Mouse (Mus musculus): ENCODE measurements at regions not wholly inside any gene's neighbourhood (a gene's known extent, or its start where the extent isn't known, plus 50 kb on each side); places are given as distances from the start of the nearest gene placed in this dataset.
"Not testable (repeated sequence)": the region's sequence is repeated elsewhere in the genome, so short reads cannot be mapped to it uniquely, and the experiment has no call there.

DNA sequence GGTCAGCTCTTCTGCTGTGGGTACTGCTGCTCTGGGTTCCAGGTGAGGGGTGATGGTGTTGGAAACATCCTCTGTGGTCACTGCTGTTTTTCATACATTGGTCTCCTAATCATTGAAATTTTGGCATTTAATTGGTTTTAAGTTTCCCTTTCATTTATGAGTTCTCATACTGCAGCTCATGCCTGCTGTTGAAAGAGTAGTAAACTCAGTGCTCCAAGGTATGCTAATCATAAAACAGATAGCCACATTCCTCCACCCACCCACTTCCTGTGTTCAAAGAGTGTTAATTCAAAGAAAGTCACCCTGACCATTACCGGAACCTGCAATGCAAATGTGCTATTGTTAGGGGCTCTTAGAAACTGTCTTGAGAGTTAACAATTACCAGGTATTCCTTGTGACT is 688.9 kb downstream of the Rpia start:
- TF ChIP-seq CTCF (IDR thresholded peaks at IDR 0.05); EP300 (IDR thresholded peaks at IDR 0.05; ENCODE audit: insufficient read depth, low read depth, low read length): not testable (repeated sequence)
